Mouse (Mus musculus) stomach, embryonic 16.5 days (tissue): ENCODE results near the gene Magi2. TPM values are rescaled to one million over a fixed set of nuclear protein-coding genes. Genes with fewer than 3 reads are reported as not detected.

Experiments
- ATAC-seq: fragments of 200-750 bp; cut with Nextera tagmentation; 2 replicates; pipeline ENCODE4 v1.8.0; 2017; ENCODE audit warnings: moderate number of reproducible peaks, moderate TSS enrichment; ENCODE audit not compliant: insufficient read depth, low FRiP score
- H3K27ac ChIP-seq: fragments of 300-500 bp; sonication (generic); 2 replicates; pipeline ENCODE4 v1.5.1; 2014; ENCODE audit warnings: low read length
- H3K27me3 ChIP-seq: fragments of 300-500 bp; sonication (generic); 2 replicates; pipeline ENCODE4 v1.6.1; 2014; ENCODE audit warnings: low read length, control low read depth, mixed read lengths; ENCODE audit not compliant: control insufficient read depth, insufficient read depth
- H3K36me3 ChIP-seq: fragments of 300-500 bp; sonication (generic); 2 replicates; pipeline ENCODE4 v1.6.1; 2014; ENCODE audit warnings: low read length; ENCODE audit not compliant: control insufficient read depth, insufficient read depth
- H3K4me1 ChIP-seq: fragments of 300-500 bp; sonication (generic); 2 replicates; pipeline ENCODE4 v1.6.1; 2014; ENCODE audit warnings: low read length, control low read depth, mixed read lengths; ENCODE audit not compliant: control insufficient read depth, insufficient read depth
- H3K4me2 ChIP-seq: fragments of 300-500 bp; sonication (generic); 2 replicates; pipeline ENCODE4 v1.6.1; 2014; ENCODE audit warnings: low read depth, low read length, mixed read lengths
- H3K4me3 ChIP-seq: fragments of 300-500 bp; sonication (generic); replicated peaks from 2 replicates; pipeline ENCODE4 v1.5.1; 2014; ENCODE audit warnings: mild to moderate bottlenecking, low read length
- H3K9ac ChIP-seq: fragments of 300-500 bp; sonication (generic); 2 replicates; pipeline ENCODE4 v1.6.1; 2014; ENCODE audit warnings: low read length
- H3K9me3 ChIP-seq: fragments of 300-500 bp; sonication (generic); replicated peaks from 2 replicates; pipeline ENCODE4 v1.6.1; 2016; ENCODE audit warnings: low read length, control low read depth; ENCODE audit not compliant: control insufficient read depth
- WGBS: fragments of 180-500 bp; shearing (Covaris S2); extraction: QIAGEN DNeasy Blood & Tissue Kit; methylation state at CpG from one replicate; pipeline ENCODE4 v1.1.7; 2014; 5-methylcytosine and 5-hydroxymethylcytosine counted together
- polyA plus RNA-seq: library from polyadenylated mRNA; unstranded; fragments of >200 nt; fragmentation: Nextera tagmentation; extraction: Ambion mirVana; gene quantifications from 2 replicates; pipeline ENCODE4 v1.2.1, GENCODE M21; 2015

Gene Magi2
- polyA plus RNA-seq, 1 experiment from 2014 or later: 7.2 TPM

- 43% methylated on average over 1 of the region's 1 CpGs for WGBS
- Histone ChIP-seq H3K36me3 (no peaks in the 10 kb centered on the region), H3K4me3 (no peak overlapping the region), H3K9ac (no peak overlapping the region), H3K4me1 (no peaks in the 10 kb centered on the region), H3K4me2 (no peak overlapping the region), H3K27me3 (no peaks in the 10 kb centered on the region), H3K9me3 (no peaks in the 10 kb centered on the region), H3K27ac (no peak overlapping the region)
- no peak for ATAC-seq
Observed at GRCm38 (mm10) chr5:20328901-20329300, 1102.1 kb downstream of the Magi2 start.

- Histone ChIP-seq H3K27ac (no peak overlapping the region), H3K4me2 (no peak overlapping the region), H3K27me3 (no peaks in the 10 kb centered on the region), H3K9me3 (no peaks in the 10 kb centered on the region), H3K9ac (no peak overlapping the region), H3K4me3 (no peak overlapping the region), H3K36me3 (no peaks in the 10 kb centered on the region), H3K4me1 (no peaks in the 10 kb centered on the region)
- WGBS: 76% methylated on average over 3 of the region's 3 CpGs
- no peak for ATAC-seq
Observed at GRCm38 (mm10) chr5:20330025-20330424, 1103.2 kb downstream of the Magi2 start.

DNA sequence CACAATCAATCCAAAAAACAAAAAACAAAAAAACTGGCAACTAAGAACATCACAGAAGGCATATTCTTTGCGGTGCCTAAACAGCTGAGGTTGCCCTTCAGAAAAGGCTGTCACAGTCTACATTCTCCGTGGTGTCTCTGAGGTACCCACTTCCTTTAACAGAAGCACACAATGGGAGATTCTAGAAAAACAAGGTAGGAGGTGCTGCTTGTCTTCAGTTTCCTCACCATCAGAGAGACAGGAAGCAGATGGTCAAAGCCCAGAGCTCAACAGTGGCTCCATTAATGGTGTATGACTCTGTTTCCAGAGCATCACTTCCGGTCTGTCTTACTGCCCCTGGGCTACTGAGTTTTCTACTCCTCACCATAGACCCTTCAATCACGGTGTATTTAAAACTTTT lies 1105.7 kb downstream of the Magi2 start:
- H3K4me2 ChIP-seq: no peak overlapping the region
- no peaks in the 10 kb centered on the region for H3K27me3 ChIP-seq
- no peak for ATAC-seq
- H3K4me3 ChIP-seq: no peak overlapping the region
- H3K36me3 ChIP-seq: no peaks in the 10 kb centered on the region
- H3K9me3 ChIP-seq: no peaks in the 10 kb centered on the region
- H3K9ac ChIP-seq: no peak overlapping the region
- no peak overlapping the region for H3K27ac ChIP-seq
- WGBS: 77% methylated on average over 4 of the region's 4 CpGs
- no peaks in the 10 kb centered on the region for H3K4me1 ChIP-seq

- Histone ChIP-seq H3K27me3 (no peaks in the 10 kb centered on the region), H3K4me2 (no peak overlapping the region), H3K36me3 (no peaks in the 10 kb centered on the region), H3K9me3 (no peaks in the 10 kb centered on the region), H3K27ac (no peak overlapping the region), H3K9ac (no peak overlapping the region), H3K4me1 (no peaks in the 10 kb centered on the region), H3K4me3 (no peak overlapping the region)
- no peak for ATAC-seq
Observed at GRCm38 (mm10) chr5:20334549-20334948, 1107.7 kb downstream of the Magi2 start.

- H3K27ac ChIP-seq: no peak overlapping the region
- 85% methylated on average over 8 of the region's 8 CpGs for WGBS
- H3K4me1 ChIP-seq: no peaks in the 10 kb centered on the region
- no peak overlapping the region for H3K9ac ChIP-seq
- H3K27me3 ChIP-seq: no peaks in the 10 kb centered on the region
- no peaks in the 10 kb centered on the region for H3K9me3 ChIP-seq
- no peak overlapping the region for H3K4me2 ChIP-seq
- H3K4me3 ChIP-seq: no peak overlapping the region
- no peaks in the 10 kb centered on the region for H3K36me3 ChIP-seq
- ATAC-seq: no peak
Observed at GRCm38 (mm10) chr5:20352941-20353340, 1126.1 kb downstream of the Magi2 start.

DNA sequence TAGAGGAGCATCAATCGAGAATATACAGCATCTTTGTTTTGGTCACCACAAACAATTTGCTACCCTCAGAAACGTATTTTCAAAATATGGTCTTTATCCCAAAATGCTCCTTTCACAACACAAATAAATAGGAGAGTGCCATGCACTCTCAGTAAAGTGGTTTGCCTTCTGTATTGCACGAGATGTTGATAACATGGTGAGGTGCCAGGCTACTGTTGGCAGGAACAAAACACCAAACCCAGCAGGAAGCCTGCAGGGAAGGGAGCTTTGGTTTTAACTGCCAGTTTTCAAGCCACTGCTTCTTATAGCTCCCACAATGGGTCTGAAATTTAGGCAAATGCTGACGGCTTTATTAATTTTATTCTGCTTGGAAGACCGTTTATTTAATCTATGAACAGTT lies 1131.6 kb downstream of the Magi2 start:
- no peak for ATAC-seq
- no peaks in the 10 kb centered on the region for H3K27me3 ChIP-seq
- no peak overlapping the region for H3K4me2 ChIP-seq
- H3K36me3 ChIP-seq: no peaks in the 10 kb centered on the region
- no peak overlapping the region for H3K27ac ChIP-seq
- H3K9ac ChIP-seq: no peak overlapping the region
- 66% methylated on average over 5 of the region's 5 CpGs for WGBS
- no peak overlapping the region for H3K4me3 ChIP-seq
- no peaks in the 10 kb centered on the region for H3K4me1 ChIP-seq
- no peaks in the 10 kb centered on the region for H3K9me3 ChIP-seq

- Histone ChIP-seq H3K27ac (no peak overlapping the region), H3K36me3 (no peaks in the 10 kb centered on the region), H3K27me3 (no peaks in the 10 kb centered on the region), H3K4me3 (no peak overlapping the region), H3K4me2 (no peak overlapping the region), H3K4me1 (no peaks in the 10 kb centered on the region), H3K9me3 (no peaks in the 10 kb centered on the region), H3K9ac (no peak overlapping the region)
- 84% methylated on average over 3 of the region's 3 CpGs for WGBS
- ATAC-seq: no peak
Observed at GRCm38 (mm10) chr5:20359021-20359420, 1132.2 kb downstream of the Magi2 start.

DNA sequence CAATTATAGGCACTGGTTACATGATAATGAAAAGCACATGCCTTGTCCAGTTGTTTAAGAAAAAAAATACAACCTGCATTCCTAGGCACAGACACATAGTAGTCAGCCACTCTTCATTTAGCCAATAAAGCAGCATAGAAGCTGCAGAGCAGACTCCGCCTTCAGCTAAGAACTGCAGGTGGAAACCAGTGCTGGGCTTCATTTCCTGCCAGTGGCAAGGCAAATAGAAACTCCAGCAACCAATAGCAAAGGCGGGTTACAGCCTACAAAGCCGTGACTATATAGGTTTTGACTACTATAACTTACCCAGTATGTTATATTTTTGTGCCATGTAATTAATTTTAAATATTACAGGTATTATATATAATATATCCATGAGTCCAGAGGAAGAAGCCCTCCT lies 1135.3 kb downstream of the Magi2 start:
- Histone ChIP-seq H3K9ac (no peak overlapping the region), H3K4me2 (no peak overlapping the region), H3K4me3 (no peak overlapping the region), H3K9me3 (no peaks in the 10 kb centered on the region), H3K27ac (no peak overlapping the region), H3K36me3 (no peaks in the 10 kb centered on the region), H3K4me1 (no peaks in the 10 kb centered on the region), H3K27me3 (no peaks in the 10 kb centered on the region)
- ATAC-seq: no peak
- WGBS: 88% methylated on average over 3 of the region's 3 CpGs

DNA sequence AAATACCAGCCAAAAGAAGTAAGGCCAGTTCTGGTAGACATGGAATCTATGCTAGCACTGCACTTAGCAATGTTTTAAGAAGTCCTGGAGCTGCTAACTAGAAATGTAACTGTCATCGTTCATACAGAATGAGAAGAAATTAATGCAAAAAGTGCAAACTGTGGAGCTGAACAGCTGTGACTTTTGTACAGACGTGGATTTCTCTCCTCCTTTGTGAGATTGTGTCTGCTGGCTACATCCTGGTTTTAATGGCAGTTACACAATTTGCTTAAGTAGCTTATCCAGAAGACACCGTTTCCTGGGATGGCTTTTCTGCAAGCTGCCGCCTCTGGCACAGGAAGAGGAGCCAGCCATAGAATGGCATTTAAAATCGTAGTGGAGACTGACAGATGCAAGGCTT lies 1136.4 kb downstream of the Magi2 start:
- no peak overlapping the region for H3K4me2 ChIP-seq
- WGBS: 54% methylated on average over 5 of the region's 5 CpGs

GRCm38 (mm10) chr5:20373586-20373985 lies 1146.8 kb downstream of the Magi2 start:
- no peak for ATAC-seq
- no peaks in the 10 kb centered on the region for H3K4me1 ChIP-seq
- H3K4me3 ChIP-seq: no peak overlapping the region
- H3K9ac ChIP-seq: no peak overlapping the region
- H3K27me3 ChIP-seq: no peaks in the 10 kb centered on the region
- H3K27ac ChIP-seq: no peak overlapping the region
- no peaks in the 10 kb centered on the region for H3K36me3 ChIP-seq
- no peak overlapping the region for H3K4me2 ChIP-seq
- WGBS: 76% methylated on average over 1 of the region's 1 CpGs
- H3K9me3 ChIP-seq: no peaks in the 10 kb centered on the region

More for the DNA sequence above, 1136.4 kb downstream of the Magi2 start:
- no peak overlapping the region for H3K9ac ChIP-seq
- no peaks in the 10 kb centered on the region for H3K27me3 ChIP-seq
- ATAC-seq: no peak
- H3K9me3 ChIP-seq: no peaks in the 10 kb centered on the region
- no peak overlapping the region for H3K4me3 ChIP-seq
- no peak overlapping the region for H3K27ac ChIP-seq
- no peaks in the 10 kb centered on the region for H3K36me3 ChIP-seq
- no peaks in the 10 kb centered on the region for H3K4me1 ChIP-seq
